Mouse (Mus musculus) bone marrow, adult 2 months (tissue): ENCODE measurements around the gene Fam204a.

Experiments
- CTCF ChIP-seq: fragments of 200-500 bp; IDR thresholded peaks from 2 replicates; pipeline ENCODE4 v1.5.1; 2011; ENCODE audit warnings: low read length, control low read depth; ENCODE audit not compliant: control insufficient read depth, insufficient read depth
- POLR2A ChIP-seq: fragments of 200-500 bp; IDR thresholded peaks from 2 replicates; pipeline ENCODE4 v1.6.1; 2011; ENCODE audit warnings: low read depth, mild to moderate bottlenecking, control low read depth, low read length, borderline replicate concordance; ENCODE audit not compliant: control insufficient read depth

DNA sequence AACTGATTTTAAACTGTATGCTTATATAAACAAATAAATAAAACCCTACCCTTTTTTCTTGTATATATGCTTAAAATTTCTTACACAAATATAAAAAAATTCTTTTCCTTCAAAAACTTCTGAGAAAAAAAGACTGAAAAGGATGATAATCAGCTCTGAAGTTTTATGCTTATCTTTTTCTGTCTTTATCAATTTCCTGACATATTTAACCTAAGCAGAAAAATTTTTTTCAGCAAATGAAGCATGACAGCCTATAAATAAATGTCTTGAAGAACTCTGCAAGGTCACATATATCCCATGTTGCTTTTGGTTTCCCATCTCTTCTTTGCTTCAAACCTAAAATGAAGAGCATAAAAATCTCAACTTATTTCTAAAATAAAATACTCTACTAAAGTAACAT is 27.3 kb downstream of the Fam204a start:
- TF ChIP-seq POLR2A (no peak), CTCF (no peak)
